Mouse (Mus musculus) monocyte, adult 59 days (primary cell): Measurements from ENCODE around the gene Ly6g6d. TPM values are rescaled to one million over a fixed set of nuclear protein-coding genes. Genes with fewer than 3 reads are reported as not detected.

ENCODE experiments used
- total RNA-seq, 2 experiments: library from RNA; stranded (reverse); gene quantifications; one replicate each; pipeline ENCODE4 v1.2.4; 2023

Gene Ly6g6d
- total RNA-seq, 2 experiments from 2014 or later: not detected

Other genes starting within 250 kb of the Ly6g6d start
- 10 to 100 TPM; 64.1 to 71.7 TPM for gene Stk19, start 241.1 kb downstream of the Ly6g6d start, total RNA-seq
- gene Dxo, start 241.0 kb downstream of the Ly6g6d start, total RNA-seq: 10 to 100 TPM; 48.5 to 48.9 TPM
- gene Skiv2l, start 227.9 kb downstream of the Ly6g6d start, total RNA-seq: 10 to 100 TPM; 83.5 to 92.5 TPM
- 10 to 100 TPM; 21.6 to 31.4 TPM for gene Nelfe, start 227.7 kb downstream of the Ly6g6d start, total RNA-seq
- gene Cfb, start 215.5 kb downstream of the Ly6g6d start, total RNA-seq: 10 to 100 TPM; 10.9 to 15.3 TPM
- 1 to 10 TPM; 3.3 to 3.8 TPM for gene Zbtb12, start 198.6 kb downstream of the Ly6g6d start, total RNA-seq
- gene Gm20547, start 196.0 kb downstream of the Ly6g6d start, total RNA-seq: not detected
- gene C2, start 179.8 kb downstream of the Ly6g6d start, total RNA-seq: 10 to 100 TPM; 16.6 to 17.2 TPM
- 100 to 1,000 TPM; 134 to 139 TPM for gene Ehmt2, start 179.6 kb downstream of the Ly6g6d start, total RNA-seq
- gene Slc44a4, start 163.6 kb downstream of the Ly6g6d start, total RNA-seq: not detected
- gene Neu1, start 146.8 kb downstream of the Ly6g6d start, total RNA-seq: 10 to 100 TPM; 58.9 to 60.2 TPM
- gene Hspa1b, start 118.8 kb downstream of the Ly6g6d start, total RNA-seq: 100 to 1,000 TPM; 240 to 289 TPM
- gene Gm20481, start 108.2 kb downstream of the Ly6g6d start, total RNA-seq: not detected
- gene Hspa1a, start 105.9 kb downstream of the Ly6g6d start, total RNA-seq: 100 to 1,000 TPM; 322 to 373 TPM
- gene Hspa1l, start 105.4 kb downstream of the Ly6g6d start, total RNA-seq: under 1 TPM; 0.55 to 0.76 TPM
- 10 to 100 TPM; 18.6 to 21.1 TPM for gene Lsm2, start 96.2 kb downstream of the Ly6g6d start, total RNA-seq
- gene Vars, start 77.1 kb downstream of the Ly6g6d start, total RNA-seq: 10 to 100 TPM; 89.4 to 93.9 TPM
- gene Vwa7, start 61.5 kb downstream of the Ly6g6d start, total RNA-seq: under 1 TPM in 1 of 2 experiments, not detected in 1; 0.16 TPM
- gene Sapcd1, start 50.0 kb downstream of the Ly6g6d start, total RNA-seq: not detected
- 1 to 10 TPM; 1.0 to 2.2 TPM for gene Msh5, start 31.3 kb downstream of the Ly6g6d start, total RNA-seq
- gene Clic1, start 28.1 kb downstream of the Ly6g6d start, total RNA-seq: 100 to 1,000 TPM; 258 to 267 TPM
- 1 to 10 TPM; 1.2 to 1.7 TPM for gene Ddah2, start 19.0 kb downstream of the Ly6g6d start, total RNA-seq
- gene Ly6g6c, start 12.7 kb downstream of the Ly6g6d start, total RNA-seq: not detected
- not detected for gene Mpig6b, start 11.9 kb downstream of the Ly6g6d start, total RNA-seq
- gene Ly6g6e, start 1.2 kb downstream of the Ly6g6d start, total RNA-seq: not detected
- not detected for gene Ly6g6f, start 7.5 kb upstream of the Ly6g6d start, total RNA-seq
- 10 to 100 TPM; 58.8 to 60.6 TPM for gene Abhd16a, start 11.2 kb upstream of the Ly6g6d start, total RNA-seq
- gene Ly6g5c, start 30.2 kb upstream of the Ly6g6d start, total RNA-seq: not detected
- gene Ly6g5b, start 37.4 kb upstream of the Ly6g6d start, total RNA-seq: under 1 TPM; 0.42 to 0.61 TPM
- gene Gpank1, start 43.4 kb upstream of the Ly6g6d start, total RNA-seq: 10 to 100 TPM; 22.2 to 30.3 TPM
- 100 to 1,000 TPM; 133 to 155 TPM for gene Csnk2b, start 44.0 kb upstream of the Ly6g6d start, total RNA-seq
- gene D17H6S53E, start 48.3 kb upstream of the Ly6g6d start, total RNA-seq: 10 to 100 TPM; 15.5 to 25.3 TPM
- not detected for gene Apom, start 54.0 kb upstream of the Ly6g6d start, total RNA-seq
- 100 to 1,000 TPM; 324 to 360 TPM for gene Bag6, start 57.1 kb upstream of the Ly6g6d start, total RNA-seq
- 100 to 1,000 TPM; 227 to 228 TPM for gene Prrc2a, start 86.8 kb upstream of the Ly6g6d start, total RNA-seq
- 100 to 1,000 TPM; 172 to 206 TPM for gene Aif1, start 98.0 kb upstream of the Ly6g6d start, total RNA-seq
- gene Lst1, start 110.4 kb upstream of the Ly6g6d start, total RNA-seq: 100 to 1,000 TPM; 935 to 974 TPM
- gene Ltb, start 116.4 kb upstream of the Ly6g6d start, total RNA-seq: 10 to 100 TPM; 72.7 to 86.4 TPM
- 10 to 100 TPM; 57.3 to 92.8 TPM for gene Tnf, start 123.9 kb upstream of the Ly6g6d start, total RNA-seq
- gene Lta, start 127.3 kb upstream of the Ly6g6d start, total RNA-seq: not detected
- gene Gm16181, start 142.8 kb upstream of the Ly6g6d start, total RNA-seq: 1 to 10 TPM in 1 of 2 experiments, not detected in 1; 1.3 TPM
- 1 to 10 TPM; 1.8 to 4.2 TPM for gene Atp6v1g2, start 155.6 kb upstream of the Ly6g6d start, total RNA-seq
- 10 to 100 TPM; 13.1 to 13.4 TPM for gene Nfkbil1, start 157.7 kb upstream of the Ly6g6d start, total RNA-seq
- gene Ddx39b, start 163.7 kb upstream of the Ly6g6d start, total RNA-seq: 100 to 1,000 TPM; 243 to 247 TPM
- 1,000 to 10,000 TPM; 2,563 to 2,615 TPM for gene H2-D1, start 184.7 kb upstream of the Ly6g6d start, total RNA-seq
- gene H2-Q1, start 242.3 kb upstream of the Ly6g6d start, total RNA-seq: 10 to 100 TPM; 10.2 to 13.7 TPM